Mouse (Mus musculus): ENCODE measurements at regions not wholly inside any gene's neighbourhood (a gene's known extent, or its start where the extent isn't known, plus 50 kb on each side); places are given as distances from the start of the nearest gene placed in this dataset.

GRCm38 (mm10) chr3:119893165-119893910, 109.1 kb upstream of the Ptbp2 start:
- DNase-seq (ENCODE audit: low spot score in 2 of 2), result peak in 1 of 2 experiments; percentile 11

DNA sequence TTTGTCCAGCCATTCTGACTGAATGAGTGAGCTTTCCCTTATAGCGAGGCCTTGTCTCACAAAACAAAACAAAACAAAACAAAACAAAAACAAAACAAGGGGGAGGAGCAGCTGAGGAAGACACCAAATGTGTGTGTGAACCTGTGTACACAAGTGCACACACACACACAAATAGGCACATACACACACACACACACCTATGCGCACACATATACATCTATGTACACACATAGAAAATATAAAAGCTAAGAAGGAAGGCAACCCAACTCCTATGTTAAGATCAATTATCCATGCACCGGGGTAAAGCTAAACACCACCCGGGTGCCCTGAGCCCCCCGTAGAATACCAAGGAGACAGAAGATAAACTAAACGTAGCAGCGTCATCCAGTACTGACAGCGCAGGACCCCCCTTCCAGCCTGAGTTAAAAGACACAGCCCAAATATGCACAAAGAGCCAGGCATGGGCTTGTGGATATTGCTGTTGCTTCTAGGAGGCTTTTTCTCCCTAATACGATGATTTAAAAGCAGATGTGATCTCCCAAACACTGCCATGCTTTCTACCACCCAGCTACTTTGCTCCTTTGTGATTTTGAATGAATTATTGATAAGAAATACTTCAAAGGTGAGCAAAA, 108.4 kb upstream of the Ptbp2 start:
- DNase-seq (ENCODE audit: low spot score in 2 of 2), result no peak

DNA sequence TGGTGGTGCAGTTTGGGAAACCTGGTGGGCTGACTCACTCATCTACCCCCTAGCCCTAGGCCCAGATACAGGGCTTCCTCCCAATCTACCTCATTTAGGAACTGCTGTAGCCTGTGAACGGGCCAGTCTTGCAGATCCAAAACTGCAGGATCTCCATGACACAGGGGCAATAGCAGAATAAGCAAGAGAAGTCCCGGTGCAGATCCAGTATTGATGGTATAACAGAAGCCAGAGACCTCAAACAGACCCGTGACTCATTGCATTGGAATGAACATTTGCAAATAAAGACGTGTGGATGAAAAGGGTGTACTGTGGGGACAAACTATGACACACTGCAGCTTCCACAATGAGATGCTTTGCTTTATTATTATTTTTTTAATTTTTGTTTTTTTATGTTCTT, 106.6 kb upstream of the Ptbp2 start:
- no peak for DNase-seq (ENCODE audit: low spot score in 2 of 2)

- no peak for DNase-seq (ENCODE audit: low spot score in 2 of 2)
Measured at GRCm38 (mm10) chr3:119888487-119888886, 104.2 kb upstream of the Ptbp2 start.

GRCm38 (mm10) chr3:119876395-119876794, 92.1 kb upstream of the Ptbp2 start:
- no peak for DNase-seq (ENCODE audit: low spot score in 2 of 2)

- DNase-seq (ENCODE audit: low spot score in 2 of 2), result no peak
Measured at GRCm38 (mm10) chr3:119875061-119875460, 90.8 kb upstream of the Ptbp2 start.

DNA sequence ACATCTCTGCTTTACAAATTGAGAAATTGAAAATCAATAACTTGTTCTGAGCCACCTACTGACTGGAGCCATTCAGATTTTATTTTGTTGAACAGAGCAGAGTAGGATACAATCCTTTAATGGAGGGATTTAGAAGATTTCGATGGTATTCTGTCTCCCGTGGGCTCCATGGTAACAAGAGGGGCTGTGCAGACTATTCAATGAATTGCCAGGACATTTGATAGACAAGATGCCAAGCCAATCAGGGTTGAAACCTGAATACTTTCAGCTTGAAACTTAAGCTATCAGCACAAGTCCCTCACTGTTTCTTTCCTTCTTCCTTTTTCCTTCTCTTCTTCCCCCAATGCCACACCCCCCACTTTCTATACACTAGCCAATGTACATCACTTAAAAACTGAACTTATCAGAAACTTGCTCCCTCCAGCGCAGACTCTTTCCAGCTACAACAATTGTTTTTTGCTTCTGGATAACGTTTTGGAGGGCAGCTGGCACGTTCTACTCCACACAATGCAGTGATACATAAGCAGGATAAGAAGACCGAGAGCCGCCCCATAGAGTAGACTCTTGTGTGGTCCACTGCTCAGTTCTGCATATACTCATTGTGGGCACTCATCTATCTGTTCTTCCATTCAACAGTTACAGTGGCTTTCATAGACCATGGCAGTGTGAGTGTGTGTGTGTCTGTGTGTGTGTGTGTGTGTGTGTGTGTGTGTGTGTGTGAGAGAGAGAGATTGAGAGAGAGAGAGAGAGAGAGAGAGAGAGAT, 78.1 kb upstream of the Ptbp2 start:
- peak; percentile 27 to 32 for DNase-seq (ENCODE audit: low spot score in 2 of 2)

Data from layer of hippocampus, adult 8-10 months (tissue).